ENCODE assay signal across 9 mouse cellular contexts in the genomic region with DNA sequence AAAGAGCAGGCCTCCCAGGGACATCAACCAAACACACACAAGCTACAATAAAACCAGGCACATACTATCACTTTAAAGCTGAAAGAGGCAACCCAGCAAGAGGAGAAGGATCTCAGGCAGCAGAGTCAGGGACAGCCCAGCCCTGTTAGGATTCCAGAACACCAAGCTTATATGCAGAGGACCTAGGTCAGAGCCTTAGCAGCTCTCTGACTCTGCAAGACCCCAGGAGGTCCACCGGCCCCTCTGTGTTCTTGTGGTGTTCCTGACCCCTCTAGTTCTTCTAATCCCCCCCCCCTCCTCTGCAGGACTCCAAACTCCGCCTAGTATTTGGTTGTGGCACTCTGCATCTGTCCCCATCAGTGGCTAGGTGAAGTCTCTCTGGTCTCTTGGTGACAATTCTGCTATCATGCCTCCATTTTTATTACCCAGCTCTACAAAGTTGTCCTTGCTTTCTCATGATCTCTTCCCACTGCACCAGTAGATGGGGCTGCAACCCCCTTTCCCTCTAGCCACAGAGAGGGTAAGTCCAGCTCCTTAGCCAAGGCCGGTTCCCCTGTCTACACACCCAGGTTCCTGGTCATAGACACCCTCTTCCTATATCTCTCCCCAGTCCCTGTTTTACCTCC. TPM values are rescaled to one million over a fixed set of nuclear protein-coding genes. Genes with fewer than 3 reads are reported as not detected.
DNase-seq lines count a peak whose midpoint lies in the region; ATAC-seq and TF ChIP-seq lines count a peak whose summit lies in the region.
"Had no signal": no experiment of that assay in that cellular context is flagged by ENCODE, and none has a peak within 500 bp of the region (broad histone marks: within the 10 kb centered on the region; RNA-seq: fewer than 3 reads in every experiment).

No protein-coding gene starts in this region.

- no peak for DNase-seq in forebrain, embryonic 10.5 days (ENCODE audit: extremely low spot score, low spot score)
- no peak for DNase-seq in forebrain, embryonic 14.5 days (ENCODE audit: low spot score)
- DNase-seq in lung, postnatal 0 days (ENCODE audit: low spot score): peak; percentile 16
- no peak for DNase-seq in lung, adult 18-20 months
- no peak for DNase-seq in T-cell, adult 2 months (ENCODE audit: low spot score)

- H3K9me3 ChIP-seq in forebrain, embryonic 10.5 days: no peaks in the 10 kb centered on the region
- H3K9me3 ChIP-seq in forebrain, embryonic 14.5 days (replicated peaks; ENCODE audit: control insufficient read depth, low read length): no peaks in the 10 kb centered on the region
- H3K9me3 ChIP-seq in lung, postnatal 0 days (ENCODE audit: low read length): no peaks in the 10 kb centered on the region
- no peaks in the 10 kb centered on the region for H3K9me3 ChIP-seq in intestine, embryonic 15.5 days
- H3K9me3 ChIP-seq in stomach, embryonic 14.5 days (ENCODE audit: control insufficient read depth, low read depth, low read length): no peaks in the 10 kb centered on the region
- H3K9me3 ChIP-seq in heart, embryonic 11.5 days (replicated peaks; ENCODE audit: control insufficient read depth, low read length): no peaks in the 10 kb centered on the region

- peak overlapping the region; percentile 82; the same call in 1 of the 2 replicates for H3K4me3 ChIP-seq in forebrain, embryonic 10.5 days
- no peak overlapping the region for H3K4me3 ChIP-seq in forebrain, embryonic 14.5 days (ENCODE audit: low read depth, low read length)
- H3K4me3 ChIP-seq in lung, postnatal 0 days (ENCODE audit: low read depth, low read length): no peak overlapping the region
- no peak overlapping the region for H3K4me3 ChIP-seq in intestine, embryonic 15.5 days (replicated peaks)
- H3K4me3 ChIP-seq in stomach, embryonic 14.5 days (ENCODE audit: low read depth, low read length): no peak overlapping the region
- H3K4me3 ChIP-seq in heart, embryonic 11.5 days (ENCODE audit: low read depth, low read length): no peak overlapping the region

- peaks cover 22% of the 10 kb centered on the region for H3K4me1 ChIP-seq in forebrain, embryonic 10.5 days
- H3K4me1 ChIP-seq in forebrain, embryonic 14.5 days (ENCODE audit: control insufficient read depth, insufficient read depth, low read length): peaks cover 7% of the 10 kb centered on the region
- peaks cover 8% of the 10 kb centered on the region; the same call in 1 of the 2 replicates for H3K4me1 ChIP-seq in lung, postnatal 0 days (ENCODE audit: insufficient read depth, low read depth, low read length)
- peaks cover 17% of the 10 kb centered on the region for H3K4me1 ChIP-seq in intestine, embryonic 15.5 days (replicated peaks)
- peaks cover 6% of the 10 kb centered on the region for H3K4me1 ChIP-seq in stomach, embryonic 14.5 days (ENCODE audit: control insufficient read depth, insufficient read depth, low read length)
- peaks cover 9% of the 10 kb centered on the region for H3K4me1 ChIP-seq in heart, embryonic 11.5 days (ENCODE audit: control insufficient read depth, insufficient read depth, low read length)

- 43% methylated on average over 3 of the region's 3 CpGs for WGBS in forebrain, embryonic 10.5 days
- WGBS in forebrain, embryonic 14.5 days: 47% methylated on average over 3 of the region's 3 CpGs
- WGBS in lung, postnatal 0 days: 41% methylated on average over 3 of the region's 3 CpGs
- WGBS in intestine, embryonic 15.5 days: 32% methylated on average over 3 of the region's 3 CpGs
- 45% methylated on average over 3 of the region's 3 CpGs for WGBS in stomach, embryonic 14.5 days
- WGBS in heart, embryonic 11.5 days (ENCODE audit: insufficient replicate concordance): 46% methylated on average over 3 of the region's 3 CpGs

- peaks cover 25% of the 10 kb centered on the region for H3K36me3 ChIP-seq in forebrain, embryonic 10.5 days (replicated peaks)
- peaks cover 24% of the 10 kb centered on the region for H3K36me3 ChIP-seq in forebrain, embryonic 14.5 days (ENCODE audit: control insufficient read depth, insufficient read depth, low read length)
- peaks cover 11% of the 10 kb centered on the region; the same call in 1 of the 2 replicates for H3K36me3 ChIP-seq in lung, postnatal 0 days (ENCODE audit: insufficient read depth, low read length)
- H3K36me3 ChIP-seq in intestine, embryonic 15.5 days: peaks cover 11% of the 10 kb centered on the region
- H3K36me3 ChIP-seq in stomach, embryonic 14.5 days (ENCODE audit: control insufficient read depth, insufficient read depth, low read length): peaks cover 18% of the 10 kb centered on the region
- peaks cover 12% of the 10 kb centered on the region for H3K36me3 ChIP-seq in heart, embryonic 11.5 days (ENCODE audit: control insufficient read depth, insufficient read depth, low read length)

- TF ChIP-seq EP300 in lung, postnatal 0 days (IDR thresholded peaks at IDR 0.05): no peak

- ATAC-seq in forebrain, embryonic 14.5 days: no peak
- no peak for ATAC-seq in lung, postnatal 0 days
- ATAC-seq in intestine, embryonic 15.5 days: no peak
- no peak for ATAC-seq in stomach, embryonic 14.5 days (ENCODE audit: insufficient number of reproducible peaks, insufficient read depth, low FRiP score, low read depth)
- no peak for ATAC-seq in heart, embryonic 11.5 days (replicated peaks; ENCODE audit: insufficient number of reproducible peaks, low FRiP score, low TSS enrichment)
- ATAC-seq: CD4-positive, CD25-positive, alpha-beta regulatory T cell, adult 4 months had no signal

- no peak overlapping the region for H3K9ac ChIP-seq in forebrain, embryonic 14.5 days (ENCODE audit: low read length)
- no peak overlapping the region for H3K9ac ChIP-seq in lung, postnatal 0 days (replicated peaks; ENCODE audit: low read depth)
- H3K9ac ChIP-seq in intestine, embryonic 15.5 days: no peak overlapping the region
- no peak overlapping the region for H3K9ac ChIP-seq in stomach, embryonic 14.5 days (replicated peaks; ENCODE audit: low read depth, low read length)
- no peak overlapping the region for H3K9ac ChIP-seq in heart, embryonic 11.5 days (ENCODE audit: low read depth, low read length)

- no peak overlapping the region for H3K27ac ChIP-seq in forebrain, embryonic 10.5 days
- no peak overlapping the region for H3K27ac ChIP-seq in forebrain, embryonic 14.5 days (ENCODE audit: low read depth, low read length)
- H3K27ac ChIP-seq in lung, postnatal 0 days (ENCODE audit: low read length): no peak overlapping the region
- H3K27ac ChIP-seq in intestine, embryonic 15.5 days: 0 out of 2 replicates have a peak overlapping the region, but pooled peaks have one; percentile 10
- H3K27ac ChIP-seq in stomach, embryonic 14.5 days (ENCODE audit: low read length): peak overlapping the region; percentile 46
- H3K27ac ChIP-seq in heart, embryonic 11.5 days (ENCODE audit: low read depth, low read length): no peak overlapping the region

- TF ChIP-seq CTCF in lung, postnatal 0 days (IDR thresholded peaks at IDR 0.05): peak; percentile 51

- no peaks in the 10 kb centered on the region for H3K27me3 ChIP-seq in forebrain, embryonic 10.5 days (ENCODE audit: poor library complexity, severe bottlenecking)
- no peaks in the 10 kb centered on the region for H3K27me3 ChIP-seq in forebrain, embryonic 14.5 days (replicated peaks; ENCODE audit: control insufficient read depth, insufficient read depth, low read length)
- no peaks in the 10 kb centered on the region for H3K27me3 ChIP-seq in lung, postnatal 0 days (replicated peaks; ENCODE audit: insufficient read depth, low read length)
- H3K27me3 ChIP-seq in intestine, embryonic 15.5 days (replicated peaks): no peaks in the 10 kb centered on the region
- H3K27me3 ChIP-seq in stomach, embryonic 14.5 days (ENCODE audit: control insufficient read depth, insufficient read depth, low read length): no peaks in the 10 kb centered on the region
- no peaks in the 10 kb centered on the region for H3K27me3 ChIP-seq in heart, embryonic 11.5 days (ENCODE audit: control insufficient read depth, insufficient read depth, low read length)

- H3K4me2 ChIP-seq in forebrain, embryonic 14.5 days (ENCODE audit: low read length): no peak overlapping the region
- no peak overlapping the region for H3K4me2 ChIP-seq in lung, postnatal 0 days (replicated peaks; ENCODE audit: low read depth, low read length)
- H3K4me2 ChIP-seq in intestine, embryonic 15.5 days (replicated peaks): no peak overlapping the region
- H3K4me2 ChIP-seq in stomach, embryonic 14.5 days (replicated peaks; ENCODE audit: low read depth, low read length): peak overlapping the region; percentile 12
- H3K4me2 ChIP-seq in heart, embryonic 11.5 days: no peak overlapping the region; the same call in 1 of the 2 replicates

RNA-seq across cellular contexts. Expression of gene Mlst8, which starts 1.4 kb away (rescaled TPM):
- polyA plus RNA-seq in forebrain, embryonic 10.5 days (2016; fragmentation: Nextera tagmentation; extraction: Ambion mirVana): 36.8 and 40.0 TPM in 2 replicates
- 31.8 and 37.2 TPM in 2 replicates for polyA plus RNA-seq in forebrain, embryonic 14.5 days (2014; fragmentation: Nextera tagmentation; extraction: Ambion mirVana)
- polyA plus RNA-seq in lung, postnatal 0 days (2015; fragmentation: Nextera tagmentation; extraction: Ambion mirVana): 13.0 and 14.4 TPM in 2 replicates
- 25.2 and 27.3 TPM in 2 replicates for polyA plus RNA-seq in intestine, embryonic 15.5 days (2015; fragmentation: Nextera tagmentation; extraction: Ambion mirVana)
- polyA plus RNA-seq in stomach, embryonic 14.5 days (2014; fragmentation: Nextera tagmentation; extraction: Ambion mirVana): 39.7 and 46.2 TPM in 2 replicates
- 17.5 and 20.9 TPM in 2 replicates for polyA plus RNA-seq in heart, embryonic 11.5 days (2014; fragmentation: Nextera tagmentation; extraction: Ambion mirVana)

RNA-seq across cellular contexts. Expression of gene Bricd5, which starts 6.6 kb away (rescaled TPM):
- polyA plus RNA-seq in forebrain, embryonic 10.5 days (2016; fragmentation: Nextera tagmentation; extraction: Ambion mirVana): 0.23 and 0.25 TPM in 2 replicates
- 0.38 and 1.3 TPM in 2 replicates for polyA plus RNA-seq in forebrain, embryonic 14.5 days (2014; fragmentation: Nextera tagmentation; extraction: Ambion mirVana)
- not detected in 2 replicates for polyA plus RNA-seq in lung, postnatal 0 days (2015; fragmentation: Nextera tagmentation; extraction: Ambion mirVana)
- polyA plus RNA-seq in intestine, embryonic 15.5 days (2015; fragmentation: Nextera tagmentation; extraction: Ambion mirVana): 0.40 and 0.68 TPM in 2 replicates
- polyA plus RNA-seq in stomach, embryonic 14.5 days (2014; fragmentation: Nextera tagmentation; extraction: Ambion mirVana): 0.56 TPM in 1 of 2 replicates, not detected in the other
- polyA plus RNA-seq in heart, embryonic 11.5 days (2014; fragmentation: Nextera tagmentation; extraction: Ambion mirVana): 0.21 and 0.42 TPM in 2 replicates
- polyA plus RNA-seq: CD4-positive, CD25-positive, alpha-beta regulatory T cell, adult 4 months had no signal

RNA-seq across cellular contexts. Expression of gene Caskin1, which starts 8.1 kb away (rescaled TPM):
- 3.8 and 4.3 TPM in 2 replicates for polyA plus RNA-seq in forebrain, embryonic 10.5 days (2016; fragmentation: Nextera tagmentation; extraction: Ambion mirVana)
- 9.1 and 14.6 TPM in 2 replicates for polyA plus RNA-seq in forebrain, embryonic 14.5 days (2014; fragmentation: Nextera tagmentation; extraction: Ambion mirVana)
- 0.15 and 0.33 TPM in 2 replicates for polyA plus RNA-seq in lung, postnatal 0 days (2015; fragmentation: Nextera tagmentation; extraction: Ambion mirVana)
- polyA plus RNA-seq in intestine, embryonic 15.5 days (2015; fragmentation: Nextera tagmentation; extraction: Ambion mirVana): 1.5 and 1.8 TPM in 2 replicates
- 2.7 and 3.8 TPM in 2 replicates for polyA plus RNA-seq in stomach, embryonic 14.5 days (2014; fragmentation: Nextera tagmentation; extraction: Ambion mirVana)
- polyA plus RNA-seq in heart, embryonic 11.5 days (2014; fragmentation: Nextera tagmentation; extraction: Ambion mirVana): 0.40 and 0.49 TPM in 2 replicates

RNA-seq across cellular contexts. Expression of gene Pgp, which starts 10.1 kb away (rescaled TPM):
- 79.7 and 85.3 TPM in 2 replicates for polyA plus RNA-seq in forebrain, embryonic 10.5 days (2016; fragmentation: Nextera tagmentation; extraction: Ambion mirVana)
- polyA plus RNA-seq in forebrain, embryonic 14.5 days (2014; fragmentation: Nextera tagmentation; extraction: Ambion mirVana): 54.7 and 56.5 TPM in 2 replicates
- 40.4 and 42.5 TPM in 2 replicates for polyA plus RNA-seq in lung, postnatal 0 days (2015; fragmentation: Nextera tagmentation; extraction: Ambion mirVana)
- 79.9 and 80.6 TPM in 2 replicates for polyA plus RNA-seq in intestine, embryonic 15.5 days (2015; fragmentation: Nextera tagmentation; extraction: Ambion mirVana)
- 51.7 and 57.0 TPM in 2 replicates for polyA plus RNA-seq in stomach, embryonic 14.5 days (2014; fragmentation: Nextera tagmentation; extraction: Ambion mirVana)
- 75.8 and 77.2 TPM in 2 replicates for polyA plus RNA-seq in heart, embryonic 11.5 days (2014; fragmentation: Nextera tagmentation; extraction: Ambion mirVana)

RNA-seq across cellular contexts. Expression of gene E4f1, which starts 10.2 kb away (rescaled TPM):
- polyA plus RNA-seq in forebrain, embryonic 10.5 days (2016; fragmentation: Nextera tagmentation; extraction: Ambion mirVana): 32.7 and 35.2 TPM in 2 replicates
- polyA plus RNA-seq in forebrain, embryonic 14.5 days (2014; fragmentation: Nextera tagmentation; extraction: Ambion mirVana): 8.3 and 16.9 TPM in 2 replicates
- polyA plus RNA-seq in lung, postnatal 0 days (2015; fragmentation: Nextera tagmentation; extraction: Ambion mirVana): 15.7 and 17.5 TPM in 2 replicates
- 23.0 and 29.3 TPM in 2 replicates for polyA plus RNA-seq in intestine, embryonic 15.5 days (2015; fragmentation: Nextera tagmentation; extraction: Ambion mirVana)
- polyA plus RNA-seq in stomach, embryonic 14.5 days (2014; fragmentation: Nextera tagmentation; extraction: Ambion mirVana): 25.1 and 28.5 TPM in 2 replicates
- polyA plus RNA-seq in heart, embryonic 11.5 days (2014; fragmentation: Nextera tagmentation; extraction: Ambion mirVana): 14.0 and 17.6 TPM in 2 replicates

Comparison
In these comparisons a context has a peak if more than half of its experiments do, and no peak if none do; other contexts are left out.
1. H3K27ac ChIP-seq: peak in intestine, embryonic 15.5 days (single experiment) and stomach, embryonic 14.5 days (single experiment); none in forebrain, embryonic 10.5 days (single experiment), forebrain, embryonic 14.5 days (single experiment), lung, postnatal 0 days (single experiment) and heart, embryonic 11.5 days (single experiment).